Mouse (Mus musculus): ENCODE results near the gene Pdzrn3. TPM values are rescaled to one million over a fixed set of nuclear protein-coding genes. Genes with fewer than 3 reads are reported as not detected.

Pdzrn3 gene
- polyA plus RNA-seq, 1 experiment from 2014 or later = 16.5 TPM

- peaks cover 8% of the 10 kb centered on the region; the same call in 1 of the 2 replicates for H3K4me1 ChIP-seq (ENCODE audit: control insufficient read depth, insufficient read depth, low read length)
- no peaks in the 10 kb centered on the region for H3K36me3 ChIP-seq (ENCODE audit: control insufficient read depth, insufficient read depth, low read length)
- H3K4me3 ChIP-seq (ENCODE audit: low read depth, low read length) = no peak overlapping the region
- ATAC-seq = no peak
- H3K9ac ChIP-seq (ENCODE audit: low read length) = no peak overlapping the region
- DNase-seq (ENCODE audit: low spot score) = no peak
- H3K27me3 ChIP-seq (replicated peaks; ENCODE audit: control insufficient read depth, insufficient read depth, low read length) = peaks cover 17% of the 10 kb centered on the region; the same call in 1 of the 2 replicates
- H3K9me3 ChIP-seq (replicated peaks; ENCODE audit: control insufficient read depth, low read length) = no peaks in the 10 kb centered on the region
- 17% methylated on average over 4 of the region's 4 CpGs for WGBS
- H3K4me2 ChIP-seq (ENCODE audit: low read length) = no peak overlapping the region
- H3K27ac ChIP-seq (ENCODE audit: low read depth, low read length) = no peak overlapping the region
Observed at GRCm38 (mm10) chr6:101272256-101272655, 105.4 kb downstream of the Pdzrn3 start.

- ATAC-seq (no peak), DNase-seq (ENCODE audit: low spot score) (no peak)
- WGBS = 32% methylated on average over 15 of the region's 15 CpGs
- Histone ChIP-seq H3K4me2 (ENCODE audit: low read length) (no peak overlapping the region), H3K36me3 (ENCODE audit: control insufficient read depth, insufficient read depth, low read length) (no peaks in the 10 kb centered on the region), H3K4me1 (ENCODE audit: control insufficient read depth, insufficient read depth, low read length) (peaks cover 8% of the 10 kb centered on the region; the same call in 1 of the 2 replicates), H3K27ac (ENCODE audit: low read depth, low read length) (no peak overlapping the region), H3K9ac (ENCODE audit: low read length) (no peak overlapping the region), H3K9me3 (replicated peaks; ENCODE audit: control insufficient read depth, low read length) (no peaks in the 10 kb centered on the region), H3K27me3 (replicated peaks; ENCODE audit: control insufficient read depth, insufficient read depth, low read length) (peaks cover 17% of the 10 kb centered on the region; the same call in 1 of the 2 replicates), H3K4me3 (ENCODE audit: low read depth, low read length) (no peak overlapping the region)
Observed at GRCm38 (mm10) chr6:101271378-101272135, 106.1 kb downstream of the Pdzrn3 start.

GRCm38 (mm10) chr6:101270095-101270826 is 107.4 kb downstream of the Pdzrn3 start:
- Histone ChIP-seq H3K27ac (ENCODE audit: low read depth, low read length) (no peak overlapping the region), H3K27me3 (replicated peaks; ENCODE audit: control insufficient read depth, insufficient read depth, low read length) (peaks cover 17% of the 10 kb centered on the region; the same call in 1 of the 2 replicates), H3K9ac (ENCODE audit: low read length) (no peak overlapping the region), H3K4me2 (ENCODE audit: low read length) (no peak overlapping the region), H3K4me3 (ENCODE audit: low read depth, low read length) (no peak overlapping the region), H3K9me3 (replicated peaks; ENCODE audit: control insufficient read depth, low read length) (no peaks in the 10 kb centered on the region), H3K4me1 (ENCODE audit: control insufficient read depth, insufficient read depth, low read length) (peaks cover 8% of the 10 kb centered on the region; the same call in 1 of the 2 replicates), H3K36me3 (ENCODE audit: control insufficient read depth, insufficient read depth, low read length) (no peaks in the 10 kb centered on the region)
- 67% methylated on average over 7 of the region's 7 CpGs for WGBS
- ATAC-seq (no peak), DNase-seq (ENCODE audit: low spot score) (no peak)

- H3K27ac ChIP-seq (ENCODE audit: low read depth, low read length) = no peak overlapping the region
- H3K9me3 ChIP-seq (replicated peaks; ENCODE audit: control insufficient read depth, low read length) = no peaks in the 10 kb centered on the region
- H3K4me3 ChIP-seq (ENCODE audit: low read depth, low read length) = no peak overlapping the region
- H3K27me3 ChIP-seq (replicated peaks; ENCODE audit: control insufficient read depth, insufficient read depth, low read length) = peaks cover 17% of the 10 kb centered on the region; the same call in 1 of the 2 replicates
- H3K4me1 ChIP-seq (ENCODE audit: control insufficient read depth, insufficient read depth, low read length) = peaks cover 8% of the 10 kb centered on the region; the same call in 1 of the 2 replicates
- no peak overlapping the region; the same call in 1 of the 2 replicates for H3K9ac ChIP-seq (ENCODE audit: low read length)
- ATAC-seq = no peak
- no peak for DNase-seq (ENCODE audit: low spot score)
- H3K36me3 ChIP-seq (ENCODE audit: control insufficient read depth, insufficient read depth, low read length) = no peaks in the 10 kb centered on the region
- no peak overlapping the region for H3K4me2 ChIP-seq (ENCODE audit: low read length)
- 47% methylated on average over 10 of the region's 10 CpGs for WGBS
Observed at GRCm38 (mm10) chr6:101269335-101270094, 108.2 kb downstream of the Pdzrn3 start.

GRCm38 (mm10) chr6:101268266-101268665 is 109.4 kb downstream of the Pdzrn3 start:
- ATAC-seq = no peak
- DNase-seq (ENCODE audit: low spot score) = no peak
- H3K4me1 ChIP-seq (ENCODE audit: control insufficient read depth, insufficient read depth, low read length) = peaks cover 15% of the 10 kb centered on the region
- H3K9me3 ChIP-seq (replicated peaks; ENCODE audit: control insufficient read depth, low read length) = no peaks in the 10 kb centered on the region
- H3K27ac ChIP-seq (ENCODE audit: low read depth, low read length) = no peak overlapping the region
- peaks cover 17% of the 10 kb centered on the region; the same call in 1 of the 2 replicates for H3K27me3 ChIP-seq (replicated peaks; ENCODE audit: control insufficient read depth, insufficient read depth, low read length)
- WGBS = 14% methylated on average over 1 of the region's 1 CpGs
- no peak overlapping the region for H3K9ac ChIP-seq (ENCODE audit: low read length)
- H3K4me2 ChIP-seq (ENCODE audit: low read length) = no peak overlapping the region
- no peak overlapping the region for H3K4me3 ChIP-seq (ENCODE audit: low read depth, low read length)
- H3K36me3 ChIP-seq (ENCODE audit: control insufficient read depth, insufficient read depth, low read length) = no peaks in the 10 kb centered on the region

- Histone ChIP-seq H3K27ac (ENCODE audit: low read depth, low read length) (no peak overlapping the region), H3K4me2 (ENCODE audit: low read length) (no peak overlapping the region), H3K9ac (ENCODE audit: low read length) (no peak overlapping the region), H3K4me3 (ENCODE audit: low read depth, low read length) (no peak overlapping the region), H3K4me1 (ENCODE audit: control insufficient read depth, insufficient read depth, low read length) (peaks cover 18% of the 10 kb centered on the region), H3K36me3 (ENCODE audit: control insufficient read depth, insufficient read depth, low read length) (no peaks in the 10 kb centered on the region), H3K27me3 (replicated peaks; ENCODE audit: control insufficient read depth, insufficient read depth, low read length) (peaks cover 8% of the 10 kb centered on the region; the same call in 1 of the 2 replicates), H3K9me3 (replicated peaks; ENCODE audit: control insufficient read depth, low read length) (no peaks in the 10 kb centered on the region)
- 30% methylated on average over 1 of the region's 1 CpGs for WGBS
- DNase-seq (ENCODE audit: low spot score) (peak; percentile 84), ATAC-seq (peak; percentile 61)
Observed at GRCm38 (mm10) chr6:101266787-101267186, 110.9 kb downstream of the Pdzrn3 start.

- Histone ChIP-seq H3K9me3 (replicated peaks; ENCODE audit: control insufficient read depth, low read length) (no peaks in the 10 kb centered on the region), H3K9ac (ENCODE audit: low read length) (no peak overlapping the region), H3K4me3 (ENCODE audit: low read depth, low read length) (no peak overlapping the region), H3K4me1 (ENCODE audit: control insufficient read depth, insufficient read depth, low read length) (peaks cover 15% of the 10 kb centered on the region), H3K27ac (ENCODE audit: low read depth, low read length) (no peak overlapping the region), H3K27me3 (replicated peaks; ENCODE audit: control insufficient read depth, insufficient read depth, low read length) (no peaks in the 10 kb centered on the region), H3K4me2 (ENCODE audit: low read length) (no peak overlapping the region), H3K36me3 (ENCODE audit: control insufficient read depth, insufficient read depth, low read length) (no peaks in the 10 kb centered on the region)
- WGBS = 3% methylated on average over 4 of the region's 4 CpGs
- DNase-seq (ENCODE audit: low spot score) (peak; percentile 46), ATAC-seq (peak; percentile 13; the same call in 1 of the 2 replicates)
Observed at GRCm38 (mm10) chr6:101263544-101263943, 114.2 kb downstream of the Pdzrn3 start.

- ATAC-seq (peak; percentile 35; the same call in 1 of the 2 replicates), DNase-seq (ENCODE audit: low spot score) (peak; percentile 85)
- WGBS = 6% methylated on average over 4 of the region's 4 CpGs
- no peak overlapping the region for H3K27ac ChIP-seq (ENCODE audit: low read depth, low read length)
- no peak overlapping the region for H3K4me3 ChIP-seq (ENCODE audit: low read depth, low read length)
- no peak overlapping the region for H3K9ac ChIP-seq (ENCODE audit: low read length)
- no peaks in the 10 kb centered on the region for H3K36me3 ChIP-seq (ENCODE audit: control insufficient read depth, insufficient read depth, low read length)
- no peak overlapping the region for H3K4me2 ChIP-seq (ENCODE audit: low read length)
- no peaks in the 10 kb centered on the region for H3K9me3 ChIP-seq (replicated peaks; ENCODE audit: control insufficient read depth, low read length)
- no peaks in the 10 kb centered on the region for H3K27me3 ChIP-seq (replicated peaks; ENCODE audit: control insufficient read depth, insufficient read depth, low read length)
- peaks cover 10% of the 10 kb centered on the region for H3K4me1 ChIP-seq (ENCODE audit: control insufficient read depth, insufficient read depth, low read length)
Observed at GRCm38 (mm10) chr6:101261513-101261912, 116.2 kb downstream of the Pdzrn3 start.
